Mouse (Mus musculus) forebrain, postnatal 0 days (tissue): ENCODE measurements at regions not wholly inside any gene's neighbourhood (a gene's known extent, or its start where the extent isn't known, plus 50 kb on each side); places are given as distances from the start of the nearest gene placed in this dataset.
A peak's percentile ranks its signal among the peaks of the same experiment; 100 is the strongest.

Source experiments
- ATAC-seq: fragments of 200-750 bp; cut with Nextera tagmentation; 2 replicates; pipeline ENCODE4 v1.8.0; 2017; ENCODE audit warnings: mild to moderate bottlenecking, moderate library complexity
- DNase-seq: peaks from one replicate; pipeline ENCODE4 v3.0.0-alpha.2; 2015
- H3K27ac ChIP-seq: fragments of 300-500 bp; sonication (generic); 2 replicates; pipeline ENCODE4 v1.5.1; 2014; ENCODE audit warnings: low read depth, mild to moderate bottlenecking, antibody characterized with exemption, low read length, moderate library complexity, mixed read lengths
- H3K27me3 ChIP-seq: fragments of 300-500 bp; sonication (generic); 2 replicates; pipeline ENCODE4 v1.6.1; 2014; ENCODE audit warnings: mild to moderate bottlenecking, low read length, mixed read lengths; ENCODE audit not compliant: insufficient read depth
- H3K36me3 ChIP-seq: fragments of 300-500 bp; sonication (generic); 2 replicates; pipeline ENCODE4 v1.6.1; 2014; ENCODE audit warnings: mild to moderate bottlenecking, moderate library complexity; ENCODE audit not compliant: insufficient read depth
- H3K4me1 ChIP-seq: fragments of 300-500 bp; sonication (generic); 2 replicates; pipeline ENCODE4 v1.6.1; 2014; ENCODE audit warnings: antibody characterized with exemption; ENCODE audit not compliant: insufficient read depth
- H3K4me2 ChIP-seq: fragments of 300-500 bp; sonication (generic); 2 replicates; pipeline ENCODE4 v1.6.1; 2014; ENCODE audit warnings: low read depth, mild to moderate bottlenecking, moderate library complexity
- H3K4me3 ChIP-seq: fragments of 300-500 bp; sonication (generic); 2 replicates; pipeline ENCODE4 v1.5.1; 2014; ENCODE audit warnings: low read depth, low read length, mixed read lengths
- H3K9ac ChIP-seq: fragments of 300-500 bp; sonication (generic); 2 replicates; pipeline ENCODE4 v1.6.1; 2014; ENCODE audit warnings: mild to moderate bottlenecking
- H3K9me3 ChIP-seq: fragments of 300-500 bp; sonication (generic); 2 replicates; pipeline ENCODE4 v1.6.1; 2016; ENCODE audit warnings: low read length
- CTCF ChIP-seq: sonication (generic); IDR thresholded peaks from 2 replicates; pipeline ENCODE4 v1.5.1; 2016; ENCODE audit warnings: antibody characterized with exemption, control low read depth, low read depth
- WGBS: fragments of 180-500 bp; shearing (Covaris S2); extraction: QIAGEN DNeasy Blood & Tissue Kit; methylation state at CpG from one replicate; pipeline ENCODE4 v1.1.7; 2014; 5-methylcytosine and 5-hydroxymethylcytosine counted together

DNA sequence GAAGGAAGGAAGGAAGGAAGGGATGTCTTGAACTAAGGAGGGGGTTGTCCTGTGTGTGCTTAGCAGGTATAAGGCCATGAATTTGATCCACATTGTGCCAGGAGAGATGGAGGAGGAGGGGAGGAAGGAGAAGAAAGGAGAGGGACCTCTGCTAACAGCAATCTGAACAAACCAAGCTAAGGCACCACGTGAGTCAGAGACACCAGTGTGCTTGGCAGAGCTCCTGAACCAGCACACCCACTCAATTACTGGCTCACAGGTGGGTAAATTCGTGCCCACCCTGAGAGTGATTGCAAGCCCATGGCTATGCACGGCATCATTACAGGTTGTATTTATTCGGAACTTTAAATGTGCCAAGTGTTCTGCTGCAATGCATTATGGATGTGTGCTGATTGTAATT lies 1154.1 kb downstream of the 4930447A16Rik start:
- Histone ChIP-seq H3K9ac (no peak overlapping the region), H3K4me3 (no peak overlapping the region), H3K27me3 (no peaks in the 10 kb centered on the region), H3K4me2 (no peak overlapping the region), H3K27ac (no peak overlapping the region), H3K9me3 (no peaks in the 10 kb centered on the region), H3K36me3 (no peaks in the 10 kb centered on the region), H3K4me1 (no peaks in the 10 kb centered on the region)
- ATAC-seq (no peak), DNase-seq (no peak)
- WGBS, result 70% methylated on average over 4 of the region's 4 CpGs
- no peak for TF ChIP-seq CTCF

- Histone ChIP-seq H3K4me2 (no peak overlapping the region), H3K36me3 (no peaks in the 10 kb centered on the region), H3K9ac (no peak overlapping the region), H3K4me3 (no peak overlapping the region), H3K4me1 (no peaks in the 10 kb centered on the region), H3K27me3 (no peaks in the 10 kb centered on the region), H3K27ac (no peak overlapping the region), H3K9me3 (no peaks in the 10 kb centered on the region)
- 83% methylated on average over 5 of the region's 5 CpGs for WGBS
- DNase-seq, result no peak
- no peak for ATAC-seq
- no peak for TF ChIP-seq CTCF
These were observed 1158.1 kb downstream of the 4930447A16Rik start for GRCm38 (mm10) chr15:38583500-38583899.

DNA sequence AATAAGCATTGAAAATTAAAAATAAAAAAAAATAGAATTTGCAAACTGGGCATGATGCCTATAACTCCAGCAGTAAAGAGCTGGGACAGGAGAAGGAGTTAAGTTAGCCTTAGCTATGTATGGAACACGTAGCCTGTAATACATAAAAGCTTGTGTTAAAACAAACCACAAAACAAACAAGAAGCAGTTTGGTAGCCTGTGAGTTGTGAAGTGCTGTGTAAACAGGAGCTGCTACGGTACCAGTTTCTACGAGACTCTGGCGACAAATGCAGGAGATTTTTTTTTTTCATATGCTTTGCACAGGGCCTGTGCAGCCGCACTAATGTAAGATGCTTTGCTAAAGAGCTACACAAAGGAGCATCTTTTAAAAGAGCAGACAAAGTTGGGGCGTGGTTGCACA lies 1159.1 kb downstream of the 4930447A16Rik start:
- no peak overlapping the region for H3K4me2 ChIP-seq
- WGBS, result 74% methylated on average over 6 of the region's 6 CpGs
- no peak for TF ChIP-seq CTCF
- no peaks in the 10 kb centered on the region for H3K27me3 ChIP-seq
- no peak overlapping the region for H3K4me3 ChIP-seq
- H3K27ac ChIP-seq, result no peak overlapping the region
- ATAC-seq (no peak), DNase-seq (no peak)
- H3K9me3 ChIP-seq, result no peaks in the 10 kb centered on the region
- no peaks in the 10 kb centered on the region for H3K36me3 ChIP-seq
- H3K9ac ChIP-seq, result no peak overlapping the region
- no peaks in the 10 kb centered on the region for H3K4me1 ChIP-seq

DNA sequence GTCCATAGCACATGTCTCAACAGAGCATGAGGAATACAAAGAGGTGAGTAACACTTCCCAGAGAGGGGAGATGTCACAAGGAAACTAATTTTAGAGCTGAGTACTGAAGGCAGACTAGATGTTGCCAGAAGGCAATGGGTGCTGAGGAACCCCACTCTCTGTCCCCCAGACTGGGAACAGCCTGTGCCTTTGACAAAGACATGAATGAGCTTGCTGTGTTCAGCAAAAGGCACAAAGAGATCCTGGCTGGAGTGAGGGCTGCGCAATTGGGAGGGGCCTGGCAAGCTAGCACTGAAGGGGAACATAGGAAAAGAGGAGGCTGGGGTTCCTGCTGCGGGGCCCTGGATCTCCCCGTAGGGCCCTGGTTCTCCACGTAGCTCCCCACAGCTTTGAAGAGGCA lies 1160.3 kb downstream of the 4930447A16Rik start:
- H3K9me3 ChIP-seq, result no peaks in the 10 kb centered on the region
- H3K4me1 ChIP-seq, result no peaks in the 10 kb centered on the region
- H3K4me2 ChIP-seq, result no peak overlapping the region
- H3K27me3 ChIP-seq, result no peaks in the 10 kb centered on the region
- H3K4me3 ChIP-seq, result no peak overlapping the region
- 61% methylated on average over 4 of the region's 4 CpGs for WGBS
- no peaks in the 10 kb centered on the region for H3K36me3 ChIP-seq
- ATAC-seq (peak; percentile 89), DNase-seq (peak; percentile 39)
- TF ChIP-seq CTCF, result no peak
- H3K9ac ChIP-seq, result no peak overlapping the region
- H3K27ac ChIP-seq, result no peak overlapping the region

DNA sequence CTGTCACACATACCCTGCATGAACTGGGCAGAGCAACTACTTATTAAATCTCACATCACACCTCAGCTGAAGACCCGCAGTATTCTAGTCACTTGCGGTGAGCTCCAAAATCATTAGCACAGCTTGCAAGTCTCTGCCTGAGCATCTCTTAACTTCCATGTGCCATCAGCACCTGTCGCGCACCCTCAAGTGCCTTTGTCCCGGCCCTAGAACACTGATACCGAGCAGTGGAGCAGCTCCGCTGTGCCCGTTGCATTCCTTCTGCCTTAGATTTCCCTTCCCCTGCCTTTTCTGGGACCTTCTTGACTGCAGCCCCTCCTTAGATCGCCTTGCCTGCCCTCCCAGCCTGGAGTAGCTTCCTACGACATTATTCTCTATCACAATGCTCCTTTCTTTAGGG lies 1161.2 kb downstream of the 4930447A16Rik start:
- DNase-seq (no peak), ATAC-seq (no peak)
- no peak overlapping the region for H3K27ac ChIP-seq
- H3K9me3 ChIP-seq, result no peaks in the 10 kb centered on the region
- 71% methylated on average over 10 of the region's 10 CpGs for WGBS
- H3K36me3 ChIP-seq, result no peaks in the 10 kb centered on the region
- H3K4me1 ChIP-seq, result no peaks in the 10 kb centered on the region
- no peak overlapping the region for H3K4me2 ChIP-seq
- H3K9ac ChIP-seq, result no peak overlapping the region
- no peak for TF ChIP-seq CTCF
- no peak overlapping the region for H3K4me3 ChIP-seq
- no peaks in the 10 kb centered on the region for H3K27me3 ChIP-seq

DNA sequence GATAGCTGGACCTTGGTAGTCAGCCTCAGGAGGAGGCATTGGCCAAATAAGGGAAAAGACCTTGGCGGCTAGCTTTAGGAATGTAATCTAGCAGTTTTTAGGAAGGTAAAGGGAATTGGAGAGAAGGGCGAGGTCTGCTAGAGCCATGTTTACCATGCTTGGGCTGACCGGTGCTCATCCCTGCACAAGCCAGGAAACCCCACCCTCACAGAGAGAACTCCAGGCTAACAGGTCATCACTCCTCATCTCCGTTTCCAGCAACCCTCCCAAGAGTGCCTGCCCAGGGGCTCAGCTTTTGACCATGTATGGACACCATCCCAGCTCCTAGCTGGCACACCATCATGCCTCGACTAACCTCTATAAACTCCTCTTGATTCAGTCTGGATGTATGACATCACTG lies 1162.9 kb downstream of the 4930447A16Rik start:
- Histone ChIP-seq H3K4me3 (no peak overlapping the region), H3K4me1 (no peaks in the 10 kb centered on the region), H3K9ac (no peak overlapping the region), H3K36me3 (no peaks in the 10 kb centered on the region), H3K27me3 (no peaks in the 10 kb centered on the region), H3K9me3 (no peaks in the 10 kb centered on the region), H3K27ac (no peak overlapping the region), H3K4me2 (no peak overlapping the region)
- ATAC-seq, result no peak
- DNase-seq, result no peak
- 78% methylated on average over 5 of the region's 5 CpGs for WGBS
- TF ChIP-seq CTCF, result no peak

DNA sequence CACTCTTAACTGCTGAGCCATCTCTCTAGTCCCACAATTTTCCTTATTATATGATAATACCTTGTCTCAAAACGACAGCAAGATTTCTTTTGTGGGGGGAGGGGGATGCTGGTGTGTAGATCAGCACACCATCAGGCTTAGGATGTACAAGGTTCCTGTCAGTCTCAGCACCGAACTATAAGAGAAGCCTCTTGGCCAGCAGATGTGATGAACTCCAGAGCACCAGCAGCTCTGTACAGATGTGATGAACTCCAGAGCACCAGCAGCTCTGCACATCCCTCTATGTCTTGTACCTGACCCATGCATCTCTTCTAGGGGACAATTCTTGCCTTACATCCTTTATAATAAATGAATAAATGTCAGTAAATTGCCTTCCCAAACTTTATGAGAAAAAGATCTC lies 1163.7 kb downstream of the 4930447A16Rik start:
- 77% methylated on average over 2 of the region's 2 CpGs for whole genome bisulfite sequencing
- Histone ChIP-seq H3K9me3 (no peaks in the 10 kb centered on the region), H3K36me3 (no peaks in the 10 kb centered on the region), H3K4me3 (no peak overlapping the region), H3K4me2 (no peak overlapping the region), H3K27me3 (no peaks in the 10 kb centered on the region), H3K4me1 (no peaks in the 10 kb centered on the region), H3K27ac (no peak overlapping the region), H3K9ac (no peak overlapping the region)
- no peak for TF ChIP-seq CTCF
- ATAC-seq (no peak), DNase-seq (no peak)

GRCm38 (mm10) chr15:38589675-38590074 lies 1164.3 kb downstream of the 4930447A16Rik start:
- ATAC-seq, result no peak
- WGBS, result 95% methylated on average over 5 of the region's 5 CpGs
- no peaks in the 10 kb centered on the region for H3K27me3 ChIP-seq
- H3K4me3 ChIP-seq, result no peak overlapping the region
- no peak overlapping the region for H3K4me2 ChIP-seq
- H3K36me3 ChIP-seq, result no peaks in the 10 kb centered on the region
- H3K9ac ChIP-seq, result no peak overlapping the region
- DNase-seq, result no peak
- no peaks in the 10 kb centered on the region for H3K9me3 ChIP-seq
- H3K27ac ChIP-seq, result no peak overlapping the region
- no peak for TF ChIP-seq CTCF
- no peaks in the 10 kb centered on the region for H3K4me1 ChIP-seq
